Mouse (Mus musculus) liver, embryonic 14.5 days (tissue): ENCODE results near the gene Sgip1. TPM values are rescaled to one million over a fixed set of nuclear protein-coding genes. Genes with fewer than 3 reads are reported as not detected.

Experiments used
- ATAC-seq: fragments of 200-750 bp; cut with Nextera tagmentation; 2 replicates; pipeline ENCODE4 v1.8.0; 2017; ENCODE audit warnings: moderate number of reproducible peaks, mild to moderate bottlenecking, moderate library complexity; ENCODE audit not compliant: insufficient read depth
- DNase-seq, 3 experiments: peaks; one replicate each; pipeline ENCODE4 v3.0.0-alpha.2; 2012 to 2013; ENCODE audit warnings: low read depth in 3 of 3, low spot score in 3 of 3
- H3K27ac ChIP-seq: fragments of 300-500 bp; sonication (generic); 2 replicates; pipeline ENCODE4 v1.5.1; 2014; ENCODE audit warnings: moderate library complexity, mild to moderate bottlenecking, control low read depth, inconsistent platforms
- H3K27me3 ChIP-seq: fragments of 300-500 bp; sonication (generic); 2 replicates; pipeline ENCODE4 v1.6.1; 2014; ENCODE audit warnings: mild to moderate bottlenecking, low read length, moderate library complexity; ENCODE audit not compliant: control insufficient read depth, insufficient read depth
- H3K36me3 ChIP-seq: fragments of 300-500 bp; sonication (generic); replicated peaks from 2 replicates; pipeline ENCODE4 v1.6.1; 2014; ENCODE audit warnings: low read depth; ENCODE audit not compliant: control insufficient read depth, insufficient read depth
- H3K4me1 ChIP-seq, 2 experiments: fragments of 200-500 bp in 1 of 2; fragments of 300-500 bp in 1 of 2; sonication (generic) in 1 of 2; replicated peaks; 2 replicates each; pipeline ENCODE4 v1.6.1; 2012 to 2014; ENCODE audit warnings: antibody characterized with exemption in 1 of 2, inconsistent platforms in 1 of 2, low read length in 1 of 2; ENCODE audit not compliant: control insufficient read depth in 2 of 2, insufficient read depth in 2 of 2
- H3K4me2 ChIP-seq: fragments of 300-500 bp; sonication (generic); 2 replicates; pipeline ENCODE4 v1.6.1; 2014; ENCODE audit warnings: low read depth, mild to moderate bottlenecking, control low read depth, moderate library complexity
- H3K4me3 ChIP-seq, 2 experiments: fragments of 200-500 bp in 1 of 2; fragments of 300-500 bp in 1 of 2; sonication (generic) in 1 of 2; 2 replicates each; pipeline ENCODE4 v1.5.1; 2012 to 2014; ENCODE audit warnings: low read depth in 2 of 2, low read length in 2 of 2, mild to moderate bottlenecking in 2 of 2, control low read depth in 1 of 2, inconsistent platforms in 1 of 2, moderate library complexity in 1 of 2; ENCODE audit not compliant: insufficient read depth in 1 of 2
- H3K9ac ChIP-seq: fragments of 300-500 bp; sonication (generic); replicated peaks from 2 replicates; pipeline ENCODE4 v1.6.1; 2014; ENCODE audit warnings: mild to moderate bottlenecking, control low read depth, moderate library complexity
- H3K9me3 ChIP-seq: fragments of 300-500 bp; sonication (generic); 2 replicates; pipeline ENCODE4 v1.6.1; 2016; ENCODE audit warnings: low read length, mixed read lengths; ENCODE audit not compliant: control insufficient read depth
- CTCF ChIP-seq: IDR thresholded peaks from 2 replicates; pipeline ENCODE4 v1.5.1; 2016; ENCODE audit warnings: antibody characterized with exemption, low read depth, control low read depth
- EP300 ChIP-seq: IDR thresholded peaks from 2 replicates; pipeline ENCODE4 v1.6.1; 2016; ENCODE audit warnings: antibody characterized with exemption, low read depth
- WGBS: fragments of 180-500 bp; shearing (Covaris S2); extraction: QIAGEN DNeasy Blood & Tissue Kit; methylation state at CpG from one replicate; pipeline ENCODE4 v1.1.7; 2014; ENCODE audit not compliant: insufficient replicate concordance; 5-methylcytosine and 5-hydroxymethylcytosine counted together
- polyA plus RNA-seq, 2 experiments: library from polyadenylated mRNA; depleted of rRNA in 1 of 2; stranded (reverse) in 1 of 2; unstranded in 1 of 2; fragments of >200 nt; fragmentation: Nextera tagmentation in 1 of 2; extraction: Ambion mirVana in 1 of 2; gene quantifications; 2 replicates each; pipeline versions ENCODE4 v1.2.1 to v1.2.3; 2012 to 2014

Gene Sgip1
- polyA plus RNA-seq, 2 experiments: 0.10 to 0.32 TPM

DNA sequence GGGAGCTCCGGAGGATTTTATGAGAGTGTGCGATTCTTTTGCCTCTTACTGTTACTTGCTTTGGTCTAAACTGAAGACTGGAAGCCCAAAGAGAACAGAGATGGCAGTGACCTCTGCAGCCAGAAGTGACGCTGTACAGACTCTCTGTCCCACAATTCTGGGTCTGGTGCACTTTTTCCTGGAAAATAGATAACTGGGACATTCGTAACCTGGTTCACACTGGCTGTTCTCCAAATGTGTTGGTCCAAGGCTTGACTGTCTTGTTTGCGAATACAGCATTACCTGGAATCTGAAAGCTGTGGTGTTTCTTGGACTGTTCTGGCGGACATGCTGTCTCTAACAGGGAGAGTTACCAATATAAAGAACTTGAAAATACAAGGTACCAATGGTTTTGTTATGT, 109.4 kb downstream of the Sgip1 start:
- Histone ChIP-seq H3K9me3 (no peaks in the 10 kb centered on the region), H3K27ac (no peak overlapping the region), H3K4me2 (no peak overlapping the region), H3K4me3 (no peak overlapping the region), H3K4me1 (0 out of 4 replicates have a peak, but pooled peaks cover 0 to 3% of the 10 kb centered on the region in 2 experiments), H3K36me3 (no peaks in the 10 kb centered on the region), H3K27me3 (no peaks in the 10 kb centered on the region), H3K9ac (no peak overlapping the region)
- no peak for TF ChIP-seq EP300
- TF ChIP-seq CTCF: no peak
- DNase-seq (no peak), ATAC-seq (no peak)
- WGBS: 68% methylated on average over 6 of the region's 6 CpGs

DNA sequence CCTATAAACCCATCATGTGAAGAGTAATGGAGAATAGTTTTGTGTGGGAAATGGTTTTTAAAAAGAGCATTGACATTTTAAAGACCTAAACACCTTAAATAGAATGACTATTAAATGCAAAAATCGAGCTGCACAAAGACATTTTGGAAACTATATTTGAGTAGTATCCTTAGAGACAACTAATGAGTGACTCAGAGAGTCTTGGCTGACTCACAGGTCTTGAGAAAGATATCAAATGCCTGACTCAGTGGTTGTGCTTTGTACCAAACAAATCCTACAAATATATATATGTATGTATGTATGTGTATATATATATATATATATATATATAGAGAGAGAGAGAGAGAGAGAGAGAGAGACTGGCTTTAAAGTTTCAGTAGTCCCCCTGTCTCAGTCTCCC, 110.1 kb downstream of the Sgip1 start:
- Histone ChIP-seq H3K27ac (no peak overlapping the region), H3K4me1 (0 out of 4 replicates have a peak, but pooled peaks cover 0 to 3% of the 10 kb centered on the region in 2 experiments), H3K36me3 (no peaks in the 10 kb centered on the region), H3K9me3 (no peaks in the 10 kb centered on the region), H3K27me3 (no peaks in the 10 kb centered on the region), H3K4me2 (no peak overlapping the region), H3K4me3 (no peak overlapping the region), H3K9ac (no peak overlapping the region)
- no peak for DNase-seq
- no peak for ATAC-seq
- TF ChIP-seq CTCF: no peak
- no peak for TF ChIP-seq EP300
- WGBS: 22% methylated on average over 1 of the region's 1 CpGs

DNA sequence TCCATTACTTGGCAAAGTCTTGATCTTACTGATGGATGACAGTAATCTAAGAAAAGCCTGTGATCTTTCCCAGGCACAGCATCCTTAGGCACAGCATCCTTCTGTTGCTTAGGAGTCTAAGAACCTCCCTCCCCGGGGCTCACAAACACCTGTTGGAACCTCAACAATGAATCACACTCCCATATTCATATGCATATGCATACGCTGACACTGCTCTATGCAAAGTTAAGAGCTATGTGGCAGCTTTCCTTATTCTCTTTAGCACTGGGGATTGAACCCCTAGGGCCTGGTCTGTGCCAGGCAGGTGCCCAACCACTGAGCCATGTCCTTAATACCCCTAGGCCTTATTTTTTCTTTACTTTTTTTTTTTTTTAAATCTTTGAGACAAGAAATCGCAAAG, 111.2 kb downstream of the Sgip1 start:
- H3K27ac ChIP-seq: no peak overlapping the region
- no peak for DNase-seq
- H3K9me3 ChIP-seq: no peaks in the 10 kb centered on the region
- no peaks in the 10 kb centered on the region for H3K27me3 ChIP-seq
- no peak overlapping the region for H3K4me3 ChIP-seq
- TF ChIP-seq EP300 (no peak), CTCF (no peak)
- no peak overlapping the region for H3K9ac ChIP-seq
- H3K4me1 ChIP-seq: 0 out of 4 replicates have a peak, but pooled peaks cover 0 to 3% of the 10 kb centered on the region in 2 experiments
- ATAC-seq: no peak
- 55% methylated on average over 3 of the region's 3 CpGs for WGBS
- no peaks in the 10 kb centered on the region for H3K36me3 ChIP-seq
- H3K4me2 ChIP-seq: no peak overlapping the region

DNA sequence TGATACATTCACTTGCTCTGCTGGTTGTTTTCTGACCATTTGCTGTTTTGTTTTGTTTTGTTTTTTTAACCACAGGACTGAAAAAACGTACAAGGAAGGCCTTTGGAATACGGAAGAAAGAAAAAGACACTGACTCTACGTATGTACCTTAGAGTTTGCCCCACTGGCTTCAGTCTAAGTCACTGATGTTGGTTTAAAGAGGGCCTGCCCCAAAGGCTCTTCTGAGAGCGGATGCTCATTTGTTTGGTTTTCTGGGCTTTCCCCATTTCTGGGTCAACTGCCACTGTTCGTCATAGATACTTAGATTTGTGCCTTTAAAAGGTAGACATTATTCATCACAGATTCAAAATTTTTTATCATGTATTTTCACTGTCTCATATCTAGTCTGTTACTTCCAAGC, 111.7 kb downstream of the Sgip1 start:
- TF ChIP-seq EP300 (no peak), CTCF (no peak)
- Histone ChIP-seq H3K4me3 (no peak overlapping the region), H3K9ac (no peak overlapping the region), H3K4me2 (no peak overlapping the region), H3K36me3 (no peaks in the 10 kb centered on the region), H3K4me1 (0 out of 4 replicates have a peak, but pooled peaks cover 0 to 3% of the 10 kb centered on the region in 2 experiments), H3K9me3 (no peaks in the 10 kb centered on the region), H3K27me3 (no peaks in the 10 kb centered on the region), H3K27ac (no peak overlapping the region)
- ATAC-seq: no peak
- no peak for DNase-seq
- WGBS: 54% methylated on average over 5 of the region's 5 CpGs

DNA sequence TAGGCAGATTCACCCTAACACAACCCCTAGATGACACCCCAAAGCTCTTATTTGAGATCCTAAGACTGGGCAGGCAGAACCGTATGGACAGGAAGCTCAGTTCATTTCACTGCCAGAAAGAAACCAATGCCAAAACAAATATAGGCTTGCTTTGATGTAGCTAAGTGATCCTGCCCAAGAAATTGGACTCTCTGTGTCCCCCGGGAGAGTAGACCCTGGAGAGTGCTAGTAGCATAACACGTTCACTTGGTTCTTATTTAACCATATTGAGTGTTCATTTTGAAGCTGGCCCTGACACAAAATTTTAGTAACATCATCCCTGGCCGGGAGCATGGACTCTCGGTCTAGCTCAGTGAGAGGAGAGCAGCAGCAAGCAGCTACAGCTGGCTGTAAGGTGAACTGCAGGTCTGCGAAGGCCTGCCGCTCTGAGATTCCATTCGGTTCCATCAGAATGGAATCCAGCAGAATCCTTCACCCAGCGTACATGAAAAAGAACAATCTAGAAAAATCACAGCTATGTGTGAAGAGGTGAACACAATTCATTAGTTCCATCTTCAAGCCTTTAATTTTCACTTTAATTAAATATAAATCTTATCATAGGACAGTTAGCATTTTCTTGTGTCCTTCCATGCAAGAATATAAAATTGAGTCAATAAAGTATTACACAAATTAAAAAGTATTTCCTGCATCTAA, 112.4 kb downstream of the Sgip1 start:
- DNase-seq (no peak), ATAC-seq (no peak)
- Histone ChIP-seq H3K27ac (no peak overlapping the region), H3K4me3 (no peak overlapping the region), H3K9ac (no peak overlapping the region), H3K4me1 (0 out of 4 replicates have a peak, but pooled peaks cover 0 to 3% of the 10 kb centered on the region in 2 experiments), H3K36me3 (no peaks in the 10 kb centered on the region), H3K4me2 (no peak overlapping the region), H3K9me3 (no peaks in the 10 kb centered on the region), H3K27me3 (no peaks in the 10 kb centered on the region)
- no peak for TF ChIP-seq EP300
- no peak for TF ChIP-seq CTCF
- WGBS: 71% methylated on average over 9 of the region's 9 CpGs
